ENCODE assay signal across 15 mouse cellular contexts in the genomic region with DNA sequence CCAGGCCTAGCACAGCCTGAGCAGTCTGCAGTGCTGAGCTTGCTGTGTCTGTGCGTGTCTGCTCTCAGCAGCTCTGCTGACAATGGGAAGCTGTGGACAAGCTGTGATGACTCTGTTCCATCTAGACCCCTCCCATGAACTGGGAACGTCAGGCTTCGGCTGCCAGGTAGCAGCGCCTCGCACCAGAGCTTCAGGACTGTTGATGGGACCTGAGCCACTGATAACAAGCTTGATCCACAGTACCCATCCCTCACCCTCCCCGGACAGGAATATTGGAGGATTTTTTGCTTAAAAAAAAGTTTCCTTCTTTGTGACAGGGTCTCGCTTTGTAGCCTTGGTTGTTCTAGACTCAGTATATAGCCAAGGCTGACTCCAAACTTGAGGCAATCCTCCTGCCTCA. TPM values are rescaled to one million over a fixed set of nuclear protein-coding genes. Genes with fewer than 3 reads are reported as not detected.
A peak's percentile ranks its signal among the peaks of the same experiment; 100 is the strongest.
DNase-seq lines count a peak whose midpoint lies in the region; ATAC-seq and TF ChIP-seq lines count a peak whose summit lies in the region.
"Had no signal": no experiment of that assay in that cellular context is flagged by ENCODE, and none has a peak within 500 bp of the region (broad histone marks: within the 10 kb centered on the region; RNA-seq: fewer than 3 reads in every experiment).

No protein-coding gene starts in this region.

- no peaks in the 10 kb centered on the region for H3K27me3 ChIP-seq in cerebellum, adult 2 months (ENCODE audit: control insufficient read depth, insufficient read depth, low read length)
- no peaks in the 10 kb centered on the region for H3K27me3 ChIP-seq in liver, embryonic 12.5 days (replicated peaks)
- H3K27me3 ChIP-seq in intestine, embryonic 15.5 days (replicated peaks) = no peaks in the 10 kb centered on the region

- peaks cover 92% of the 10 kb centered on the region for H3K36me3 ChIP-seq in liver, embryonic 12.5 days
- peaks cover 46% of the 10 kb centered on the region for H3K36me3 ChIP-seq in intestine, embryonic 15.5 days

- WGBS in cerebellum, adult 2 months = 91% methylated on average over 7 of the region's 7 CpGs
- WGBS in liver, embryonic 12.5 days (ENCODE audit: insufficient replicate concordance) = 53% methylated on average over 7 of the region's 7 CpGs
- 91% methylated on average over 7 of the region's 7 CpGs for WGBS in intestine, embryonic 15.5 days

- H3K9me3 ChIP-seq in liver, embryonic 12.5 days (replicated peaks) = no peaks in the 10 kb centered on the region
- no peaks in the 10 kb centered on the region for H3K9me3 ChIP-seq in intestine, embryonic 15.5 days

- no peak for DNase-seq in cerebellum, adult 2 months
- peak; percentile 34 to 43 for DNase-seq in spleen, postnatal 10 days (ENCODE audit: low spot score in 2 of 2)
- DNase-seq in spleen, adult 18-20 months = no peak
- DNase-seq in natural killer cell, adult 2 months (ENCODE audit: low spot score in 2 of 2) = no peak
- DNase-seq: adrenal gland, adult 8-10 months; cerebellum, adult 11-12 months; cerebellum, postnatal 36 days; gastrocnemius, postnatal 36 days; kidney, adult 9 months; kidney, postnatal 36 days had no signal

- TF ChIP-seq POLR2A in cerebellum, adult 2 months (IDR thresholded peaks at IDR 0.05; ENCODE audit: borderline replicate concordance, insufficient read depth, low read length) = no peak

- peak overlapping the region; percentile 63 for H3K9ac ChIP-seq in liver, embryonic 12.5 days
- H3K9ac ChIP-seq in intestine, embryonic 15.5 days = no peak overlapping the region

- no peak overlapping the region for H3K4me3 ChIP-seq in cerebellum, adult 2 months (replicated peaks; ENCODE audit: insufficient read depth, low read depth, low read length)
- no peak overlapping the region for H3K4me3 ChIP-seq in liver, embryonic 12.5 days
- H3K4me3 ChIP-seq in intestine, embryonic 15.5 days (replicated peaks) = no peak overlapping the region

- peak overlapping the region; percentile 53 for H3K4me2 ChIP-seq in liver, embryonic 12.5 days
- no peak overlapping the region for H3K4me2 ChIP-seq in intestine, embryonic 15.5 days (replicated peaks)

- no peak for TF ChIP-seq CTCF in cerebellum, adult 2 months (IDR thresholded peaks at IDR 0.05; ENCODE audit: borderline replicate concordance, insufficient read depth, low read depth, low read length)

- H3K27ac ChIP-seq in cerebellum, adult 2 months (ENCODE audit: insufficient read depth, low read length) = peak overlapping the region; percentile 3; the same call in 1 of the 2 replicates
- peak overlapping the region; percentile 92 for H3K27ac ChIP-seq in liver, embryonic 12.5 days
- H3K27ac ChIP-seq in intestine, embryonic 15.5 days = no peak overlapping the region

- H3K4me1 ChIP-seq in cerebellum, adult 2 months (ENCODE audit: control insufficient read depth, insufficient read depth, low read length) = peaks cover 69% of the 10 kb centered on the region
- peaks cover 52% of the 10 kb centered on the region for H3K4me1 ChIP-seq in liver, embryonic 12.5 days
- no peaks in the 10 kb centered on the region for H3K4me1 ChIP-seq in intestine, embryonic 15.5 days (replicated peaks)

- ATAC-seq in cerebellum, adult (ENCODE audit: insufficient number of reproducible peaks, low FRiP score, low TSS enrichment) = no peak
- peak; percentile 78 for ATAC-seq in liver, embryonic 12.5 days
- no peak for ATAC-seq in intestine, embryonic 15.5 days
- no peak for ATAC-seq in inflammation-experienced regulatory T-cells, adult 6 months
- ATAC-seq: forebrain, embryonic 14.5 days had no signal

RNA-seq across cellular contexts. Expression of a gene that starts 25.7 kb away (rescaled TPM):
- 60.9 and 63.5 TPM in 2 replicates for polyA plus RNA-seq in cerebellum, adult 2 months (2012; rRNA removed)
- polyA plus RNA-seq in liver, embryonic 12.5 days (2016; fragmentation: Nextera tagmentation; extraction: Ambion mirVana) = 17.4 and 18.8 TPM in 2 replicates
- 19.9 and 21.7 TPM in 2 replicates for polyA plus RNA-seq in intestine, embryonic 15.5 days (2015; fragmentation: Nextera tagmentation; extraction: Ambion mirVana)
- 10 to 100 TPM; 28.6 to 62.5 (median 41.6) TPM for polyA plus RNA-seq in inflammation-experienced regulatory T-cells, adult 6 months (2017; shearing (Covaris generic))

RNA-seq across cellular contexts. Expression of a gene that starts 45.2 kb away (rescaled TPM):
- 101 and 106 TPM in 2 replicates for polyA plus RNA-seq in cerebellum, adult 2 months (2012; rRNA removed)
- polyA plus RNA-seq in liver, embryonic 12.5 days (2016; fragmentation: Nextera tagmentation; extraction: Ambion mirVana) = 37.6 and 37.9 TPM in 2 replicates
- polyA plus RNA-seq in intestine, embryonic 15.5 days (2015; fragmentation: Nextera tagmentation; extraction: Ambion mirVana) = 65.3 and 73.3 TPM in 2 replicates
- polyA plus RNA-seq in inflammation-experienced regulatory T-cells, adult 6 months (2017; shearing (Covaris generic)) = 100 to 1,000 TPM; 145 to 194 (median 193) TPM

RNA-seq across cellular contexts. Expression of a gene that starts 45.5 kb away (rescaled TPM):
- polyA plus RNA-seq in cerebellum, adult 2 months (2012; rRNA removed) = 80.2 and 88.0 TPM in 2 replicates
- polyA plus RNA-seq in liver, embryonic 12.5 days (2016; fragmentation: Nextera tagmentation; extraction: Ambion mirVana) = 11.0 TPM in 2 replicates
- polyA plus RNA-seq in intestine, embryonic 15.5 days (2015; fragmentation: Nextera tagmentation; extraction: Ambion mirVana) = 12.7 and 13.8 TPM in 2 replicates
- polyA plus RNA-seq in inflammation-experienced regulatory T-cells, adult 6 months (2017; shearing (Covaris generic)) = 10 to 100 TPM in 2 of 3 experiments, 1 to 10 TPM in 1; 9.6 to 16.5 (median 12.2) TPM

Comparison
In these comparisons a context has a peak if more than half of its experiments do, and no peak if none do; other contexts are left out.
1. DNase-seq: peak in spleen, postnatal 10 days (2 of 2); none in cerebellum, adult 2 months (0 of 2), spleen, adult 18-20 months (0 of 2) and natural killer cell, adult 2 months (0 of 2).